Mouse (Mus musculus) cortical plate, adult 2 months (tissue): Measurements from ENCODE around the gene Hist1h2bb.

Experiments
- CTCF ChIP-seq: fragments of 200-500 bp; IDR thresholded peaks from 2 replicates; pipeline ENCODE4 v1.5.1; 2011; ENCODE audit warnings: mild to moderate bottlenecking, control low read depth, low read length; ENCODE audit not compliant: insufficient read depth; ENCODE audit errors: extremely low read depth
- POLR2A ChIP-seq: fragments of 200-500 bp; IDR thresholded peaks from 2 replicates; pipeline ENCODE4 v1.6.1; 2011; ENCODE audit warnings: mild to moderate bottlenecking, low read length, control low read depth; ENCODE audit not compliant: insufficient read depth; ENCODE audit errors: extremely low read depth

DNA sequence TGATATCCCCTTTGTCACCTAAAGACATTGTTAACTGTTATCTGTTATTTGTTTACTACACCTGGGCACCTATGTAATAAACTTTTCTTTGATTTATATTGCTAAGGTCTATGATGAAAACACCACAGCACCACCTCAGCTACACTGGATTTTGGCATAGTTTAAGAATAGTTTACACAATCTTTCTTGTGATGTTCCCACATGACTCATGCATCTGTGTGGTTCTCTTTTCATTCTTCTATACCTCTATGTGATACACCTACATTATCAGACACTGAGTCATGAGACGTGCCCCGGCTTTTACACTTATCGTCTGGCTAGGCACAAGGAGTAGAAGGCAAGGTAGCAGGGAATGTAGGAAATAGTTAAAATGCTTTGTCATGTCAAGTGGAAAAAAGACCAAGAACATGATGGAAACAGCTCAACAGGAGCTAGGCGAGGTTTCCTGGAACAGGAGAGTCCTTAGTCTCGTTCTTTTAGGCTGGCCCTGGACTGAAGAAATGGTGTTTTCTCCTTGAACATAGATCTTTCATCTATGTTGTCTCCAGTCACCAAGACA lies 3.1 kb downstream of the Hist1h2bb start:
- no peak for TF ChIP-seq CTCF
- TF ChIP-seq POLR2A, result no peak
